Mouse (Mus musculus) testis, adult 2 months (tissue): ENCODE results near the gene Senp3. TPM values are rescaled to one million over a fixed set of nuclear protein-coding genes. Genes with fewer than 3 reads are reported as not detected.

Source experiments
- H3K27ac ChIP-seq: fragments of 200-500 bp; 2 replicates; pipeline ENCODE4 v1.5.1; 2012; ENCODE audit warnings: low read depth, low read length; ENCODE audit not compliant: control insufficient read depth, insufficient read depth
- H3K27me3 ChIP-seq: fragments of 200-500 bp; 2 replicates; pipeline ENCODE4 v1.6.1; 2012; ENCODE audit warnings: mild to moderate bottlenecking, low read length, moderate library complexity; ENCODE audit not compliant: control insufficient read depth, insufficient read depth
- H3K36me3 ChIP-seq: fragments of 200-500 bp; 2 replicates; pipeline ENCODE4 v1.6.1; 2012; ENCODE audit warnings: mild to moderate bottlenecking, low read length; ENCODE audit not compliant: control insufficient read depth, insufficient read depth
- H3K4me1 ChIP-seq: fragments of 200-500 bp; 2 replicates; pipeline ENCODE4 v1.6.1; 2012; ENCODE audit warnings: low read length; ENCODE audit not compliant: control insufficient read depth, insufficient read depth
- H3K4me3 ChIP-seq: fragments of 200-500 bp; 2 replicates; pipeline ENCODE4 v1.5.1; 2012; ENCODE audit warnings: low read depth, mild to moderate bottlenecking, low read length, moderate library complexity, mixed read lengths; ENCODE audit not compliant: control insufficient read depth
- CTCF ChIP-seq: fragments of 200-500 bp; IDR thresholded peaks from 2 replicates; pipeline ENCODE4 v1.5.1; 2012; ENCODE audit warnings: low read depth, mild to moderate bottlenecking, inconsistent platforms, low read length, moderate library complexity; ENCODE audit not compliant: control insufficient read depth, insufficient read depth, insufficient replicate concordance
- POLR2A ChIP-seq: fragments of 200-500 bp; IDR thresholded peaks from 2 replicates; pipeline ENCODE4 v1.6.1; 2012; ENCODE audit warnings: low read depth, mild to moderate bottlenecking, inconsistent platforms, low read length, moderate library complexity; ENCODE audit not compliant: control insufficient read depth
- polyA plus RNA-seq: library from polyadenylated mRNA; depleted of rRNA; stranded (reverse); fragments of >200 nt; gene quantifications from 2 replicates; pipeline ENCODE4 v1.2.3, GENCODE M21; 2012

Senp3 gene
- polyA plus RNA-seq, 1 experiment: 67.6 TPM

- Histone ChIP-seq H3K36me3 (peaks cover 1% of the 10 kb centered on the region), H3K4me3 (peak within 1 kb of the TSS; percentile 95), H3K27ac (peak within 1 kb of the TSS; percentile 98), H3K4me1 (0 out of 2 replicates have a peak, but pooled peaks cover 2% of the 10 kb centered on the region), H3K27me3 (no peaks in the 10 kb centered on the region)
- TF ChIP-seq CTCF (no peak), POLR2A (peak; percentile 91)
These were observed 9.6 kb downstream of the Senp3 start, which contains the start of gene Eif4a1 for GRCm38 (mm10) chr11:69672211-69672706. Gene Eif4a1 (minus strand): TSS chr11:69672423.

- TF ChIP-seq POLR2A (no peak), CTCF (no peak)
- no peaks in the 10 kb centered on the region for H3K27me3 ChIP-seq
- H3K27ac ChIP-seq: peak overlapping the region; percentile 98
- H3K36me3 ChIP-seq: peaks cover 1% of the 10 kb centered on the region
- H3K4me1 ChIP-seq: 0 out of 2 replicates have a peak, but pooled peaks cover 2% of the 10 kb centered on the region
- H3K4me3 ChIP-seq: peak overlapping the region; percentile 95
These were observed 10.2 kb downstream of the Senp3 start for GRCm38 (mm10) chr11:69671726-69672124.

GRCm38 (mm10) chr11:69670786-69671725 lies 10.8 kb downstream of the Senp3 start:
- Histone ChIP-seq H3K27me3 (no peaks in the 10 kb centered on the region), H3K4me3 (peak overlapping the region; percentile 95), H3K27ac (peak overlapping the region; percentile 98), H3K36me3 (peaks cover 1% of the 10 kb centered on the region), H3K4me1 (0 out of 2 replicates have a peak, but pooled peaks cover 2% of the 10 kb centered on the region)
- peak; percentile 49 for TF ChIP-seq POLR2A
- no peak for TF ChIP-seq CTCF

- no peak overlapping the region for H3K4me3 ChIP-seq
- H3K36me3 ChIP-seq: peaks cover 1% of the 10 kb centered on the region; the same call in 1 of the 2 replicates
- TF ChIP-seq POLR2A (no peak), CTCF (no peak)
- peaks cover 6% of the 10 kb centered on the region for H3K4me1 ChIP-seq
- no peak overlapping the region for H3K27ac ChIP-seq
- H3K27me3 ChIP-seq: no peaks in the 10 kb centered on the region
These were observed 15.2 kb downstream of the Senp3 start for GRCm38 (mm10) chr11:69666665-69667005.

GRCm38 (mm10) chr11:69665961-69666664 lies 15.8 kb downstream of the Senp3 start, which contains the start of gene Cd68:
Gene Cd68 (minus strand): TSS chr11:69666153.
- H3K27ac ChIP-seq: no peak within 1 kb of the TSS
- H3K36me3 ChIP-seq: peaks cover 1% of the 10 kb centered on the region; the same call in 1 of the 2 replicates
- no peaks in the 10 kb centered on the region for H3K27me3 ChIP-seq
- H3K4me1 ChIP-seq: peaks cover 6% of the 10 kb centered on the region
- H3K4me3 ChIP-seq: no peak within 1 kb of the TSS
- TF ChIP-seq CTCF (no peak), POLR2A (no peak)

GRCm38 (mm10) chr11:69665457-69665960 lies 16.4 kb downstream of the Senp3 start:
- no peak overlapping the region for H3K4me3 ChIP-seq
- peaks cover 1% of the 10 kb centered on the region; the same call in 1 of the 2 replicates for H3K36me3 ChIP-seq
- peaks cover 6% of the 10 kb centered on the region for H3K4me1 ChIP-seq
- H3K27ac ChIP-seq: no peak overlapping the region
- H3K27me3 ChIP-seq: no peaks in the 10 kb centered on the region
- TF ChIP-seq CTCF: no peak
- TF ChIP-seq POLR2A: no peak
